Mouse (Mus musculus): ENCODE measurements around the gene Trnp1. TPM values are rescaled to one million over a fixed set of nuclear protein-coding genes. Genes with fewer than 3 reads are reported as not detected.
A peak's percentile ranks its signal among the peaks of the same experiment; 100 is the strongest.

Gene Trnp1
- polyA plus RNA-seq, 1 experiment, result 8.2 TPM

DNA sequence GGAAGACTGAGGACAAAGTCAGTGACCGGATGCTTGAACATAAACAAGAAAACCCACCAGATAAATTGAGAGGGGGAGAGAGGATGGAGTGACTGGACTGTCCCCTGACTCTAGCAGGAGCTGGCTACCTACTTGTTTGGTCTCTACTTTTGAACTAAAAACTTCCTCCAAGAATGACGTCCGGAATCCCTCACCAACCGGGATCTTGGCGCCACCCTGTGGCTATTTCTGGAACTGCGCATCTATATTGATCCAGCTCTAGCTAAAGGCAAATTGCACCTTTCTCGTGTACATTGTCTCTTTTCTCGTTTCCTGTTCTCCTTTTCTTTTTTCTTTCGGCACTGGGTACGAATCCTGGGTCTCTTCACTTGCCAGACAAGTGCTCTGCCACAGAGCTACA, 46.8 kb downstream of the Trnp1 start:
- TF ChIP-seq POLR2A (IDR thresholded peaks at IDR 0.05; ENCODE audit: borderline replicate concordance, extremely low read depth, insufficient read depth, insufficient read length, poor library complexity, severe bottlenecking) (no peak), CTCF (IDR thresholded peaks at IDR 0.05; ENCODE audit: borderline replicate concordance, extremely low read depth, insufficient read depth, insufficient read length) (peak; percentile 96)
- peak; percentile 79 for DNase-seq (ENCODE audit: low read depth)

DNA sequence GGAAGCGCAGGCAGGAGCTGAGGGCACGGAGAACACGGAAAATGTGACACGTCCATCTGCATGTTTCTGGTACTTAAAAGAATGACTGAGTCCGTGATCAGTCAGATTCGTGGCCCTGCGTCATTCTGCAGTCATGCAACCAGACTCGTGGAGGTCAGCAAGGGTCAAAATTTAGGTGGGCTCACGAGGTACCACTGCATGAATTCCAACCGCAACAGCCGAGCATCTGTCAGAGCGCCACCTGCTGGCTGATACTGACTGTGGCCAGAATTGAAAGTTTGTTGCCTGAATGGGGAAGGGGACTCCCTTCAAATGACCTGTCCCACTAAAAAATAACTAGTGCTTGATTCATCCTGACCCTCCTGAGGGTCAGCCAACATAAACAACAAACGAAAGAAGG, 48.6 kb downstream of the Trnp1 start:
- DNase-seq (ENCODE audit: low read depth), result peak; percentile 53
- TF ChIP-seq CTCF (IDR thresholded peaks at IDR 0.05; ENCODE audit: borderline replicate concordance, extremely low read depth, insufficient read depth, insufficient read length) (peak; percentile 96), POLR2A (IDR thresholded peaks at IDR 0.05; ENCODE audit: borderline replicate concordance, extremely low read depth, insufficient read depth, insufficient read length, poor library complexity, severe bottlenecking) (no peak)

DNA sequence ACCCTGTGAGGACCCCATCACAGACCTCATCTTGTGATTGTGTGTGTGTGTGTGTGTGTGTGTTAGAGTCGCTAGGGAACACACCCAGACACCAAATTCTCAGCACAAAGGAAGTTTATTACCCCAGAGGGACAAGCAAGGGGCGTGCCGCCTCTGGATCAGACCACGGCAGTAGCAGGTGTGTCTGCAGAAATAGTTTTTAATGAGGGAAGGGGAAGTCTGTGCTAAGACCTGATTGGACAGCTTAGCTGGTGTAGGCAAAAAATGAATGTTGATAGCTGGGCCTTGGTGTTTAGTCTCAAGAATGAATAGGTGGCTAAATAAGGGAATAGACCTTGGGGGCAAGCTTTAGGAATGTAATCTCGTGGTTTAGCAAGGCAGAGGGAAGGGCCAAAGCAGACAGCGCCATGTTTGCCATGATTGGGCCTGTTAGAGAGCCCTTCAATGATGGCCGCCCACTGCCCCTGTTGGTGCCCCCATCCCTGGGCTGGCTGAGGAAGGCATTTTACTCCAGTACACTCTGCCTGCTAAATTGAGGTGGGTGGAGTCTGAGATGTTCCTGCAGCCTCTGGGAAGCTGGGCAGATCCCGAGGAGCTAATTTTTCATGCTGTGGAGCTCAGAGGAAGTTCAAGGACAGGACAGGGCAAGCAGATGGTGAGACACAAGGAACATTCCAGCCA, 49.5 kb downstream of the Trnp1 start:
- DNase-seq (ENCODE audit: low read depth), result no peak
- TF ChIP-seq POLR2A (IDR thresholded peaks at IDR 0.05; ENCODE audit: borderline replicate concordance, extremely low read depth, insufficient read depth, insufficient read length, poor library complexity, severe bottlenecking), result no peak
- TF ChIP-seq CTCF (IDR thresholded peaks at IDR 0.05; ENCODE audit: borderline replicate concordance, extremely low read depth, insufficient read depth, insufficient read length), result no peak

DNA sequence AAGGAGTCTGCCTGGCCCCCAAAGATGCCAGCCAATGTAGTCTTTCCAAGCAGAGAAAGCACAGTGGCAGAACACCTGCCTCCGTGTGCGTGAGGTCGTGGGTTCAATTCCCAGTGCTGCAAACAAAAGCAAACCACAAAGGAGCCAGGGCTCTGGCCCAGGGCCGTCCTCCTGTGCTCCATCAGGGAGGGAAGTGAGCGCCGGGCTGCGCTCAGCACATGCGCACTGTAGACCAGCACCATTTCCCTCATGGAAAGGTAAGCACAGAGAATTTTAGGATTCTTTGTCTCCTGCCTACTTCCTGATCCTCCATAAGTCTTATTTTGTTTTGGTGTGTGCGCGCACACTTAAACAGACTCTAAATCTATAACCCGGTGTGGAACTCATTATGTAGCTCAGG, 50.4 kb downstream of the Trnp1 start:
- TF ChIP-seq POLR2A (IDR thresholded peaks at IDR 0.05; ENCODE audit: borderline replicate concordance, extremely low read depth, insufficient read depth, insufficient read length, poor library complexity, severe bottlenecking) (no peak), CTCF (IDR thresholded peaks at IDR 0.05; ENCODE audit: borderline replicate concordance, extremely low read depth, insufficient read depth, insufficient read length) (no peak)
- DNase-seq (ENCODE audit: low read depth), result no peak

DNA sequence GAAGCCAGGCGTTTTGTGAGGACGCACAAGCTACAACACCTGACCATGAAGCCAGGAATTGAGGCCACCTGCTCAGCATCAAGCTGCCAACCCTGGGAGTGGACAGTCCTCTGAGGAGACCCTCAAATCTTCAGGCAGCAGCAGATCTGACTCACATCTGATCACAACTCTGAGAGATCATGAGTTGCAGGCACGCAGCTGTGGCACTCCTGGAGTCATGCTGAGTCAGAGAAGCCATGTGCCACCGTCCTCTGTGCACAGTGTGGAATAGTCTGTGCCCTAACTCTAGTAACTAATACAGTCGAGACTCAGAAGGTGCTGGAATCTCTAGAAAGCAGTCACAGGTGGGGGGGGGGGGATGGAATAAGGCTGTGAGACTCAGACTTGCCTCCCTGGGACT, 51.0 kb downstream of the Trnp1 start:
- no peak for DNase-seq (ENCODE audit: low read depth)

DNA sequence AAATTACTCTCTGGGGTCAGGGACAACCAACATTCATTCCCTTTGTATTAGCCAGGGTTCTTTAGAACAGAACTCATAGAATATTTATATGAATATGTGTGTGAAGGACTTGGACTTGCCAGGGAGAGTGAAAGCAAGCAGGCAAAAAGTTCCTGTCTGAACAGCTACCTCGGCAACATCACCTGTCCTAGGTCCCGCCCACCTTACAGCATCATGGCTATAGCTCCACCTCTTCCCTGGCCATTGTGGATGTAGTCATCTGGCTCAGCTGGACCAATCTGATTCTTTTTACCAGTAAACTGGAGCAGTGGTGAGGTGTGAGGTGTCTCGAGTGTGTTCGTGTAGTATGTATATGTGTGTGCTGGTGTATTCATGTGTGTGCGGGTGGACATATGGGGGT, 52.6 kb downstream of the Trnp1 start:
- TF ChIP-seq CTCF (IDR thresholded peaks at IDR 0.05; ENCODE audit: borderline replicate concordance, extremely low read depth, insufficient read depth, insufficient read length) (no peak), POLR2A (IDR thresholded peaks at IDR 0.05; ENCODE audit: borderline replicate concordance, extremely low read depth, insufficient read depth, insufficient read length, poor library complexity, severe bottlenecking) (no peak)
- DNase-seq (ENCODE audit: low read depth), result no peak

More for the DNA sequence above, 51.0 kb downstream of the Trnp1 start:
- no peak for TF ChIP-seq CTCF (IDR thresholded peaks at IDR 0.05; ENCODE audit: borderline replicate concordance, extremely low read depth, insufficient read depth, insufficient read length)
- TF ChIP-seq POLR2A (IDR thresholded peaks at IDR 0.05; ENCODE audit: borderline replicate concordance, extremely low read depth, insufficient read depth, insufficient read length, poor library complexity, severe bottlenecking), result no peak

DNA sequence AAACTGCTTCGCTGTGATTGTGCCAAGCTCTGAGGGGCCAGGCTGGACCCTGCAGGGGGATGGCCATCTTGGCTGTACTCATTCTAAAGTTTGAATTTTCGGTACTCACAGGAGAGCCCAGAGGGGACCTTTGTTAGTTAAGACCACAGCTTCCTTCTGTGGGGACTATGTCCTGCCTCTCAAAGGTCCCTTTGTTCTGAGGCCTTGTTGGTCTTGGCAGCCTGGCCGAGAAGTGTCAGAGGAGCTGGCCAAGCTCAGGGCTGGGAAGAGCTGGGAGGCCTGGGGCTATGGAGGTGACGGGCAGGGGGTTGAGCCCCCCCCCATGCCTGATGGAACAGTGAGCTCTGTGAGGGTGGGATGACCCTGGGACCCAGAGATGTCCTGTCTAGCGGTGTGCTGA, 55.3 kb downstream of the Trnp1 start:
- TF ChIP-seq POLR2A (IDR thresholded peaks at IDR 0.05; ENCODE audit: borderline replicate concordance, extremely low read depth, insufficient read depth, insufficient read length, poor library complexity, severe bottlenecking) (no peak), CTCF (IDR thresholded peaks at IDR 0.05; ENCODE audit: borderline replicate concordance, extremely low read depth, insufficient read depth, insufficient read length) (no peak)
- DNase-seq (ENCODE audit: low read depth), result peak; percentile 68

DNA sequence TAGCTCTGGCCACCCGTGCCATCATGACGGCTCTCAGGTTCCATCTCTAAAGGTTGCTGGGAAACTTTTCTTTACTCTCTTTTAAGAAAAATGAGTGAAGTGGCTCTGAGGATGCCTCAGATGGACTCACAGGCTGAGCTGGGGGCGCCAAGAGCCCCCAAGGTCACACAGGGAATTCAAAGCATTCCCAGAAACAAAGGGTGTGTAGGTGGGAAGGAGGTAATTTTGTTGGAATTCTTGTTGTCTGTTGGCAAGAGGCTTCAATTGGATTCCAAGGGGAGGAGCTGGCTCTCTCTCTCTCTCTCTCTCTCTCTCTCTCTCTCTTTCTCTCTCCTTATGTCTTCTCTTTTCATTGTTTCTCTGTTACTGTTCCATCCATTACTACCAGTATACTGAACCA, 56.2 kb downstream of the Trnp1 start:
- DNase-seq (ENCODE audit: low read depth), result no peak
- TF ChIP-seq CTCF (IDR thresholded peaks at IDR 0.05; ENCODE audit: borderline replicate concordance, extremely low read depth, insufficient read depth, insufficient read length) (no peak), POLR2A (IDR thresholded peaks at IDR 0.05; ENCODE audit: borderline replicate concordance, extremely low read depth, insufficient read depth, insufficient read length, poor library complexity, severe bottlenecking) (no peak)

Other genes with a start within 250 kb of the Trnp1 start
- 1.5 and 2.6 TPM in 2 replicates for gene Sytl1, start 235.4 kb downstream of the Trnp1 start, polyA plus RNA-seq (2012; rRNA removed)
- 120 and 154 TPM in 2 replicates for gene Tmem222, start 220.8 kb downstream of the Trnp1 start, polyA plus RNA-seq (2012; rRNA removed)
- 38.6 and 49.6 TPM in 2 replicates for gene Wdtc1, start 145.1 kb downstream of the Trnp1 start, polyA plus RNA-seq (2012; rRNA removed)
- gene Slc9a1, start 128.8 kb downstream of the Trnp1 start, polyA plus RNA-seq (2012; rRNA removed), result 23.4 and 33.1 TPM in 2 replicates
- 0.19 and 0.45 TPM in 2 replicates for gene Tent5b, start 18.4 kb downstream of the Trnp1 start, polyA plus RNA-seq (2012; rRNA removed)
- 0.40 and 0.51 TPM in 2 replicates for gene Kdf1, start 20.4 kb upstream of the Trnp1 start, polyA plus RNA-seq (2012; rRNA removed)
- gene Nudc, start 47.4 kb upstream of the Trnp1 start, polyA plus RNA-seq (2012; rRNA removed), result 119 and 167 TPM in 2 replicates
- gene Nr0b2, start 54.8 kb upstream of the Trnp1 start, polyA plus RNA-seq (2012; rRNA removed), result not detected in 2 replicates
- 5.9 and 7.5 TPM in 2 replicates for gene Gpatch3, start 76.2 kb upstream of the Trnp1 start, polyA plus RNA-seq (2012; rRNA removed)
- gene Gpn2, start 85.8 kb upstream of the Trnp1 start, polyA plus RNA-seq (2012; rRNA removed), result 37.7 and 56.8 TPM in 2 replicates
- gene Sfn, start 103.6 kb upstream of the Trnp1 start, polyA plus RNA-seq (2012; rRNA removed), result 10.0 and 11.9 TPM in 2 replicates
- 34.4 and 39.9 TPM in 2 replicates for gene Zdhhc18, start 151.6 kb upstream of the Trnp1 start, polyA plus RNA-seq (2012; rRNA removed)
- 11.7 and 12.8 TPM in 2 replicates for gene Pigv, start 174.1 kb upstream of the Trnp1 start, polyA plus RNA-seq (2012; rRNA removed)

Data from brain, embryonic 14.5 days (tissue).